Mouse (Mus musculus) heart, postnatal 0 days (tissue): ENCODE measurements around the gene Ccni.

ENCODE experiments used
- CTCF ChIP-seq: IDR thresholded peaks from 2 replicates; pipeline ENCODE4 v1.5.1; 2016; ENCODE audit warnings: antibody characterized with exemption, control low read depth, low read depth
- EP300 ChIP-seq: IDR thresholded peaks from 2 replicates; pipeline ENCODE4 v1.6.1; 2016; ENCODE audit warnings: antibody characterized with exemption, low read depth

DNA sequence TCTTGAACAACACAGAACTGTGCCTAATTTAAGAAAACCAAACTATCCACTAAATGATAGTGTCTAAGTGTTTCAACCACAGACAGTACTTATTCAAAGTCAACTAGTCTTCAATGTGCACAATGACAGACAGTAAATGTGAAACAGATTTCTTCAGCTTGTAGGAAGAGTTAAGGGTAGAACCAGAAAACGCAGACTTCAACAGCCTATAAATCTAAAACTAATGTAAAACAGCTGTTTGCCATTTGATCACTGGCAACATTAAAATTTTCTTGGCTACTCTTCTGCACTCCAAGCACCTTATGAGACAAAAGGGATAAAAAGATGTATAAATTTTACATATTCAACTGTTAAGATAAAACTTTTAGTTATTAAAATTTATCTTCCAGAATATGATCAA lies 5.1 kb downstream of the Ccni start:
- TF ChIP-seq CTCF = no peak
- no peak for TF ChIP-seq EP300
